25 mouse cellular contexts compared by ENCODE assay signal in genomic region chr7:44244080-44244479, GRCm38 (mm10). TPM values are rescaled to one million over a fixed set of nuclear protein-coding genes. Genes with fewer than 3 reads are reported as not detected.
DNase-seq lines count a peak whose midpoint lies in the region; ATAC-seq lines count a peak whose summit lies in the region.
"Had no signal": no experiment of that assay in that cellular context is flagged by ENCODE, and none has a peak within 500 bp of the region (broad histone marks: within the 10 kb centered on the region; RNA-seq: fewer than 3 reads in every experiment).

No protein-coding gene starts in this region.

- H3K9me3 ChIP-seq in midbrain, embryonic 11.5 days (ENCODE audit: control insufficient read depth, low read length) = no peaks in the 10 kb centered on the region
- no peaks in the 10 kb centered on the region for H3K9me3 ChIP-seq in midbrain, embryonic 13.5 days
- H3K9me3 ChIP-seq: embryonic facial prominence, embryonic 13.5 days; embryonic facial prominence, embryonic 15.5 days; forebrain, embryonic 13.5 days; forebrain, embryonic 15.5 days; G1E had no signal

- ATAC-seq in midbrain, embryonic 11.5 days (ENCODE audit: low FRiP score) = no peak
- no peak for ATAC-seq in midbrain, embryonic 13.5 days
- ATAC-seq: CD4-positive, CD25-positive, alpha-beta regulatory T cell, adult 4 months; forebrain, embryonic 13.5 days; forebrain, embryonic 15.5 days; forebrain, postnatal 0 days had no signal

- H3K4me2 ChIP-seq in midbrain, embryonic 11.5 days = no peak overlapping the region
- no peak overlapping the region for H3K4me2 ChIP-seq in midbrain, embryonic 13.5 days (replicated peaks)
- H3K4me2 ChIP-seq: embryonic facial prominence, embryonic 13.5 days; embryonic facial prominence, embryonic 15.5 days; forebrain, embryonic 13.5 days; forebrain, embryonic 15.5 days had no signal

- H3K9ac ChIP-seq in midbrain, embryonic 11.5 days (ENCODE audit: low read length) = no peak overlapping the region
- no peak overlapping the region for H3K9ac ChIP-seq in midbrain, embryonic 13.5 days (replicated peaks)
- H3K9ac ChIP-seq: embryonic facial prominence, embryonic 13.5 days; embryonic facial prominence, embryonic 15.5 days; forebrain, embryonic 13.5 days; forebrain, embryonic 15.5 days; forebrain, postnatal 0 days had no signal

- no peak overlapping the region for H3K27ac ChIP-seq in midbrain, embryonic 11.5 days (ENCODE audit: low read depth, low read length)
- H3K27ac ChIP-seq in midbrain, embryonic 13.5 days = no peak overlapping the region
- H3K27ac ChIP-seq: embryonic facial prominence, embryonic 13.5 days; embryonic facial prominence, embryonic 15.5 days; forebrain, embryonic 13.5 days; forebrain, embryonic 15.5 days had no signal

- no peak overlapping the region for H3K4me3 ChIP-seq in midbrain, embryonic 11.5 days (ENCODE audit: low read depth, low read length)
- H3K4me3 ChIP-seq in midbrain, embryonic 13.5 days (replicated peaks) = no peak overlapping the region
- H3K4me3 ChIP-seq: embryonic facial prominence, embryonic 13.5 days; embryonic facial prominence, embryonic 15.5 days; forebrain, embryonic 13.5 days; forebrain, embryonic 15.5 days had no signal

- H3K4me1 ChIP-seq in midbrain, embryonic 11.5 days (ENCODE audit: control insufficient read depth, insufficient read depth, low read length) = peaks cover 11% of the 10 kb centered on the region; the same call in 1 of the 2 replicates
- H3K4me1 ChIP-seq in midbrain, embryonic 13.5 days (replicated peaks) = peaks cover 27% of the 10 kb centered on the region

- no peaks in the 10 kb centered on the region for H3K27me3 ChIP-seq in midbrain, embryonic 11.5 days (ENCODE audit: control insufficient read depth, insufficient read depth, low read length)
- no peaks in the 10 kb centered on the region for H3K27me3 ChIP-seq in midbrain, embryonic 13.5 days
- H3K27me3 ChIP-seq: embryonic facial prominence, embryonic 13.5 days; embryonic facial prominence, embryonic 15.5 days; forebrain, embryonic 15.5 days had no signal

- peak; percentile 25 for DNase-seq in cerebellum, adult 9-11 months
- no peak for DNase-seq in cerebellum, adult 8-10 months
- DNase-seq in midbrain, embryonic 11.5 days (ENCODE audit: low spot score, missing footprints) = peak; percentile 76
- no peak for DNase-seq in right cerebral cortex, postnatal 25 days
- DNase-seq: adrenal gland, adult 2 months; adrenal gland, postnatal 10 days; adrenal gland, postnatal 25 days; B cell, adult 2 months; cerebellum, adult 11 months; cerebellum, adult 18-20 months; cerebellum, adult 9-10 months; cerebellum, postnatal 14 days; cerebellum, postnatal 36 days; embryo, embryonic 11 days; forebrain, postnatal 0 days had no signal

- WGBS in midbrain, embryonic 11.5 days = 29% methylated on average over 1 of the region's 1 CpGs
- 71% methylated on average over 1 of the region's 1 CpGs for WGBS in midbrain, embryonic 13.5 days

- no peaks in the 10 kb centered on the region for H3K36me3 ChIP-seq in midbrain, embryonic 11.5 days (ENCODE audit: control insufficient read depth, insufficient read depth, low read length)
- H3K36me3 ChIP-seq in midbrain, embryonic 13.5 days = peaks cover 11% of the 10 kb centered on the region

RNA-seq across cellular contexts. Expression of gene 1700028J19Rik, which starts 2.4 kb away (rescaled TPM):
- 1.1 and 1.4 TPM in 2 replicates for polyA plus RNA-seq in midbrain, embryonic 11.5 days (2014; fragmentation: Nextera tagmentation; extraction: Ambion mirVana)
- polyA plus RNA-seq in midbrain, embryonic 13.5 days (2015; fragmentation: Nextera tagmentation; extraction: Ambion mirVana) = 1.5 and 1.6 TPM in 2 replicates

RNA-seq across cellular contexts. Expression of gene 2410002F23Rik, which starts 2.4 kb away (rescaled TPM):
- 104 and 117 TPM in 2 replicates for polyA plus RNA-seq in midbrain, embryonic 11.5 days (2014; fragmentation: Nextera tagmentation; extraction: Ambion mirVana)
- polyA plus RNA-seq in midbrain, embryonic 13.5 days (2015; fragmentation: Nextera tagmentation; extraction: Ambion mirVana) = 205 and 217 TPM in 2 replicates

RNA-seq across cellular contexts. Expression of gene Gm36864, which starts 8.1 kb away (rescaled TPM):
- not detected in 2 replicates for polyA plus RNA-seq in midbrain, embryonic 11.5 days (2014; fragmentation: Nextera tagmentation; extraction: Ambion mirVana)
- polyA plus RNA-seq in midbrain, embryonic 13.5 days (2015; fragmentation: Nextera tagmentation; extraction: Ambion mirVana) = not detected in 2 replicates
- polyA plus RNA-seq: adrenal gland, adult 2 months; brain, embryonic 14.5 days; CD4-positive, CD25-positive, alpha-beta regulatory T cell, adult 4 months; embryonic facial prominence, embryonic 11.5 days; forebrain, embryonic 11.5 days; forebrain, embryonic 13.5 days; forebrain, embryonic 15.5 days; forebrain, postnatal 0 days; G1E had no signal

RNA-seq across cellular contexts. Expression of gene Acp4, which starts 13.1 kb away (rescaled TPM):
- not detected in 2 replicates for polyA plus RNA-seq in midbrain, embryonic 11.5 days (2014; fragmentation: Nextera tagmentation; extraction: Ambion mirVana)
- polyA plus RNA-seq in midbrain, embryonic 13.5 days (2015; fragmentation: Nextera tagmentation; extraction: Ambion mirVana) = 0.09 TPM in 1 of 2 replicates, not detected in the other
- polyA plus RNA-seq: adrenal gland, adult 2 months; brain, embryonic 14.5 days; CD4-positive, CD25-positive, alpha-beta regulatory T cell, adult 4 months; embryonic facial prominence, embryonic 11.5 days; forebrain, embryonic 11.5 days; forebrain, embryonic 15.5 days; G1E had no signal

RNA-seq across cellular contexts. Expression of gene Gm15517, which starts 17.2 kb away (rescaled TPM):
- polyA plus RNA-seq in midbrain, embryonic 11.5 days (2014; fragmentation: Nextera tagmentation; extraction: Ambion mirVana) = not detected in 2 replicates
- not detected in 2 replicates for polyA plus RNA-seq in midbrain, embryonic 13.5 days (2015; fragmentation: Nextera tagmentation; extraction: Ambion mirVana)
- polyA plus RNA-seq: adrenal gland, adult 2 months; CD4-positive, CD25-positive, alpha-beta regulatory T cell, adult 4 months; embryonic facial prominence, embryonic 13.5 days; embryonic facial prominence, embryonic 15.5 days; forebrain, embryonic 11.5 days; forebrain, embryonic 13.5 days; forebrain, embryonic 15.5 days; forebrain, postnatal 0 days; G1E had no signal

Comparison
In these comparisons a context has a peak if more than half of its experiments do, and no peak if none do; other contexts are left out.
1. DNase-seq: peak in cerebellum, adult 9-11 months (single experiment) and midbrain, embryonic 11.5 days (single experiment); none in cerebellum, adult 8-10 months (single experiment) and right cerebral cortex, postnatal 25 days (single experiment).